18 mouse cellular contexts compared by ENCODE assay signal in genomic region chr17:86904206-86904605, GRCm38 (mm10). TPM values are rescaled to one million over a fixed set of nuclear protein-coding genes. Genes with fewer than 3 reads are reported as not detected.
DNase-seq lines count a peak whose midpoint lies in the region; ATAC-seq and TF ChIP-seq lines count a peak whose summit lies in the region.
"Had no signal": no experiment of that assay in that cellular context is flagged by ENCODE, and none has a peak within 500 bp of the region (broad histone marks: within the 10 kb centered on the region; RNA-seq: fewer than 3 reads in every experiment).

No protein-coding gene starts in this region.

- H3K4me2 ChIP-seq in hindbrain, postnatal 0 days (ENCODE audit: low read depth, low read length): no peak overlapping the region
- no peak overlapping the region for H3K4me2 ChIP-seq in hindbrain, embryonic 12.5 days (replicated peaks)
- H3K4me2 ChIP-seq in intestine, embryonic 15.5 days (replicated peaks): no peak overlapping the region
- H3K4me2 ChIP-seq: embryonic facial prominence, embryonic 12.5 days; midbrain, embryonic 12.5 days had no signal

- H3K9me3 ChIP-seq in hindbrain, postnatal 0 days (ENCODE audit: low read length): no peaks in the 10 kb centered on the region
- no peaks in the 10 kb centered on the region for H3K9me3 ChIP-seq in hindbrain, embryonic 12.5 days (replicated peaks)
- no peaks in the 10 kb centered on the region for H3K9me3 ChIP-seq in megakaryocyte, embryonic 14.5 days
- H3K9me3 ChIP-seq in intestine, embryonic 15.5 days: no peaks in the 10 kb centered on the region
- H3K9me3 ChIP-seq: embryonic facial prominence, embryonic 12.5 days; midbrain, embryonic 12.5 days had no signal

- 0 out of 2 replicates have a peak overlapping the region, but pooled peaks have one; percentile 1 for H3K27ac ChIP-seq in hindbrain, postnatal 0 days
- H3K27ac ChIP-seq in hindbrain, embryonic 12.5 days: no peak overlapping the region
- H3K27ac ChIP-seq in intestine, embryonic 15.5 days: no peak overlapping the region
- H3K27ac ChIP-seq: embryonic facial prominence, embryonic 12.5 days; liver, embryonic 14.5 days; midbrain, embryonic 12.5 days had no signal

- no peak overlapping the region for H3K9ac ChIP-seq in hindbrain, postnatal 0 days (replicated peaks; ENCODE audit: low read length)
- no peak overlapping the region for H3K9ac ChIP-seq in hindbrain, embryonic 12.5 days
- H3K9ac ChIP-seq in intestine, embryonic 15.5 days: no peak overlapping the region
- H3K9ac ChIP-seq: embryonic facial prominence, embryonic 12.5 days; liver, embryonic 14.5 days had no signal

- ATAC-seq in hindbrain, postnatal 0 days: no peak
- no peak for ATAC-seq in hindbrain, embryonic 12.5 days (ENCODE audit: low FRiP score)
- no peak for ATAC-seq in intestine, embryonic 15.5 days

- H3K36me3 ChIP-seq in hindbrain, postnatal 0 days (ENCODE audit: insufficient read depth, low read length): no peaks in the 10 kb centered on the region
- no peaks in the 10 kb centered on the region for H3K36me3 ChIP-seq in hindbrain, embryonic 12.5 days
- H3K36me3 ChIP-seq in megakaryocyte, embryonic 14.5 days (replicated peaks; ENCODE audit: low read length): no peaks in the 10 kb centered on the region
- H3K36me3 ChIP-seq in intestine, embryonic 15.5 days: no peaks in the 10 kb centered on the region
- H3K36me3 ChIP-seq: embryonic facial prominence, embryonic 12.5 days; midbrain, embryonic 12.5 days had no signal

- TF ChIP-seq CTCF in hindbrain, postnatal 0 days (IDR thresholded peaks at IDR 0.05; ENCODE audit: low read depth): no peak

- no peak overlapping the region for H3K4me3 ChIP-seq in hindbrain, postnatal 0 days (ENCODE audit: low read length)
- no peak overlapping the region for H3K4me3 ChIP-seq in hindbrain, embryonic 12.5 days
- peak overlapping the region; percentile 83 for H3K4me3 ChIP-seq in megakaryocyte, embryonic 14.5 days (replicated peaks)
- H3K4me3 ChIP-seq in intestine, embryonic 15.5 days (replicated peaks): no peak overlapping the region
- H3K4me3 ChIP-seq: embryonic facial prominence, embryonic 12.5 days; midbrain, embryonic 12.5 days had no signal

- H3K4me1 ChIP-seq in hindbrain, postnatal 0 days (ENCODE audit: insufficient read depth, low read length): peaks cover 10% of the 10 kb centered on the region
- H3K4me1 ChIP-seq in hindbrain, embryonic 12.5 days: peaks cover 28% of the 10 kb centered on the region
- H3K4me1 ChIP-seq in megakaryocyte, embryonic 14.5 days: peaks cover 24% of the 10 kb centered on the region
- H3K4me1 ChIP-seq in intestine, embryonic 15.5 days (replicated peaks): peaks cover 8% of the 10 kb centered on the region; the same call in 1 of the 2 replicates

- H3K27me3 ChIP-seq in hindbrain, postnatal 0 days (ENCODE audit: insufficient read depth, low read length): no peaks in the 10 kb centered on the region
- H3K27me3 ChIP-seq in hindbrain, embryonic 12.5 days: 0 out of 2 replicates have a peak, but pooled peaks cover 10% of the 10 kb centered on the region
- peaks cover 69% of the 10 kb centered on the region for H3K27me3 ChIP-seq in megakaryocyte, embryonic 14.5 days (replicated peaks)
- H3K27me3 ChIP-seq in intestine, embryonic 15.5 days (replicated peaks): no peaks in the 10 kb centered on the region; the same call in 1 of the 2 replicates
- H3K27me3 ChIP-seq: embryonic facial prominence, embryonic 12.5 days had no signal

- WGBS in hindbrain, postnatal 0 days: 54% methylated on average over 2 of the region's 3 CpGs
- 60% methylated on average over 3 of the region's 3 CpGs for WGBS in hindbrain, embryonic 12.5 days
- WGBS in intestine, embryonic 15.5 days: 84% methylated on average over 3 of the region's 3 CpGs

- no peak for DNase-seq in hindbrain, postnatal 0 days (ENCODE audit: low spot score)
- DNase-seq in 416B (ENCODE audit: low read depth): peak; percentile 81
- DNase-seq in c-Kit-positive CD71-negative TER-119-negative erythroid progenitor cells, embryonic 14.5 days (ENCODE audit: low read depth): peak; percentile 30
- no peak for DNase-seq in cerebellum, adult 11 months
- DNase-seq: cerebellum, postnatal 25 days; kidney, adult 8-10 months; right cerebral cortex, postnatal 4 days had no signal

RNA-seq across cellular contexts. Expression of gene Tmem247, which starts 12.9 kb away (rescaled TPM):
- total RNA-seq in hindbrain, postnatal 0 days (2014; rRNA removed): not detected in 2 replicates
- not detected in 2 replicates for polyA plus RNA-seq in hindbrain, postnatal 0 days (2015; fragmentation: Nextera tagmentation; extraction: Ambion mirVana)
- polyA plus RNA-seq in hindbrain, embryonic 12.5 days (2016; fragmentation: Nextera tagmentation; extraction: Ambion mirVana): not detected in 2 replicates
- polyA plus RNA-seq in megakaryocyte, embryonic 14.5 days (2012; ENCODE audit: insufficient read depth, low replicate concordance): not detected in 2 replicates
- not detected in 2 replicates for polyA plus RNA-seq in intestine, embryonic 15.5 days (2015; fragmentation: Nextera tagmentation; extraction: Ambion mirVana)
- total RNA-seq: adrenal gland, postnatal 14 days; layer of hippocampus, postnatal 25 days; left cerebral cortex, postnatal 36 days had no signal
- polyA plus RNA-seq: embryonic facial prominence, embryonic 12.5 days; heart, postnatal 0 days; hindbrain, embryonic 16.5 days; liver, embryonic 14.5 days; midbrain, embryonic 12.5 days had no signal

RNA-seq across cellular contexts. Expression of gene Atp6v1e2, which starts 43.5 kb away (rescaled TPM):
- total RNA-seq in hindbrain, postnatal 0 days (2014; rRNA removed): not detected in 2 replicates
- 0.24 TPM in 1 of 2 replicates, not detected in the other for polyA plus RNA-seq in hindbrain, postnatal 0 days (2015; fragmentation: Nextera tagmentation; extraction: Ambion mirVana)
- polyA plus RNA-seq in hindbrain, embryonic 12.5 days (2016; fragmentation: Nextera tagmentation; extraction: Ambion mirVana): not detected in 2 replicates
- polyA plus RNA-seq in megakaryocyte, embryonic 14.5 days (2012; ENCODE audit: insufficient read depth, low replicate concordance): not detected in 2 replicates
- polyA plus RNA-seq in intestine, embryonic 15.5 days (2015; fragmentation: Nextera tagmentation; extraction: Ambion mirVana): not detected in 2 replicates
- total RNA-seq: adrenal gland, postnatal 14 days; left cerebral cortex, postnatal 36 days had no signal
- polyA plus RNA-seq: embryonic facial prominence, embryonic 12.5 days; heart, postnatal 0 days; liver, embryonic 14.5 days had no signal

RNA-seq across cellular contexts. Expression of gene Rhoq, which starts 58.7 kb away (rescaled TPM):
- total RNA-seq in hindbrain, postnatal 0 days (2014; rRNA removed): 24.1 and 51.7 TPM in 2 replicates
- 5.9 and 6.7 TPM in 2 replicates for polyA plus RNA-seq in hindbrain, postnatal 0 days (2015; fragmentation: Nextera tagmentation; extraction: Ambion mirVana)
- 16.3 and 19.2 TPM in 2 replicates for polyA plus RNA-seq in hindbrain, embryonic 12.5 days (2016; fragmentation: Nextera tagmentation; extraction: Ambion mirVana)
- 0.77 TPM in 1 of 2 replicates, not detected in the other for polyA plus RNA-seq in megakaryocyte, embryonic 14.5 days (2012; ENCODE audit: insufficient read depth, low replicate concordance)
- 11.2 and 11.6 TPM in 2 replicates for polyA plus RNA-seq in intestine, embryonic 15.5 days (2015; fragmentation: Nextera tagmentation; extraction: Ambion mirVana)

Comparison
In these comparisons a context has a peak if more than half of its experiments do, and no peak if none do; other contexts are left out.
1. DNase-seq: peak in 416B (single experiment) and c-Kit-positive CD71-negative TER-119-negative erythroid progenitor cells, embryonic 14.5 days (single experiment); none in hindbrain, postnatal 0 days (single experiment) and cerebellum, adult 11 months (single experiment).